Mouse (Mus musculus) hematopoietic multipotent progenitor cell, adult 10-12 weeks (in vitro differentiated cells): ENCODE results near the gene Maml1. TPM values are rescaled to one million over a fixed set of nuclear protein-coding genes. Genes with fewer than 3 reads are reported as not detected.

Experiments
- polyA plus RNA-seq: library from polyadenylated mRNA; stranded (reverse); fragments of >175 nt; gene quantifications from 2 replicates; pipeline ENCODE4 v1.2.3, GENCODE M21; 2012; ENCODE audit warnings: low replicate concordance

The Maml1 gene
- 24.7 and 30.0 TPM in 2 replicates for polyA plus RNA-seq

DNA sequence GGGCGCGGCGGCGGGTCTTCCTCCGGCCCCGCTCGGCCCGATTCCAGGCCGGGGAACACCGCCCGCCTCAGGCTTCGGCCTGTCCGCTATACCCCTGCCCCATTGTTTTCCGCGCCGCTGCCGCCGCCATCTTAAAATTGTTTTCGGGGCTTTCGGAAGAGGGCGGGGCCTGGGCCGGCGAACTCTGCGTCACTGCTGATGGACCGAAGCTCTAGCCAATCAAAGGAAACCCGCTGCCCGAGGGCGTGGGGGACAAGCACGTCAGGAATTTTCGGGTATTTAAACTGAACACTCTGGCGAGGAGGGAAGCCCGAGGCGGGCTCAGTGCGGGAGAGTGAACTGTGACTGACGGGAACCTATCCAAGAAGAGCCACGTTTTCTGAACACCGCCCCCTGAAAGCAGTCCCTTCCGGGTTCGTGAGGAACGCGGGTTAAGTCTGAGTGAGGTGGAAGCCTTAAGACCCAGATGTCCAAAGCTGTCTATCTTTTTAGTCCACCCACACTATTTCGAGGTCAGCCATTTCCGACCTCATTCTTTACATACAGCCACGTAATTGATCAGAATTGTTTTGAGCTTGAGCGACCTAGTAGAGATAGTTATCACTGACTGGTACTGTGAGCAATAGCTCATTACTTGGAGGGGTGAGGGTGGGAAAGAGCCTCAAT, at the start of gene Maml1:
Gene Maml1, minus strand, starts transcription at position 122 of the 666 bp plus-strand sequence.

DNA sequence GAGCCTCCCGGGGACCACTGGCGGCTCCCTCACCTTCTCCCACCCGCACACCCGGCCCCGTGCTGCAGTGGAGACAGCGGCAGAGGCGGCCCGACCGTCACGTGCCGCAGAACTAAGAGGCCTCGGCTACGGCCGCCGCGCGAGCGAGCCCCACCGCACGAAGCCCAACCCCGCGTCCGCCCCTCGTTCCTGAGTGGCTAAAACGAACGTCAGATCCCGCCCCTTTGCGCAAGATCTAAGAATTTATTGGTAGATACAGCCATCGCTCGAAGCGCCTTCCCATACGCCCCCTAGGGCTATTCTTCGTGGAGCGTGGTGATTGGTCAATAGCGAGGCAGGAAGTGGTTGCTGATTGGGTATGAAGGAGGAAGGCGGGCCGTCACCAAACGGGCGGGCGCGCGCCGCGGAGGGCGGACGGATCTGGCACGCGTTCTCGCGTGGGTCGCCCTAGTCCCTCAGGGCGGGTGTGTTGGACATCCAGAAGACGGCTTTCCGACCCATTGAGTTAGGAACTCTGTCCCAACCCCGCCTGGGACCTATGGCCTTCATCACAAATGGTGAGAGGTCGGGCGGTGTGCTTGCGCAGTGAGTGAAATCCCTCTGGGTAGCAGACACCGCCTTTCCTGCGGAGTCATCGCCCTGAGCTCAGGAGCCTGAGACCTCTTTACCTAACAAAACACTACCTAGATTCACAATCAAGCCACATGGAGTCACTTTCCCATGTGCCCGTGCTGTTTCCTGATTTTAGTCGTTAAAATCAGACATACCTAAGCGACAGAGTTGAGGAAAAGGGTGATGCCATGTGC, 33.6 kb upstream of the Maml1 start, which contains the start of gene Canx:
Gene Canx, minus strand, starts transcription at position 178 of the 806 bp plus-strand sequence.

DNA sequence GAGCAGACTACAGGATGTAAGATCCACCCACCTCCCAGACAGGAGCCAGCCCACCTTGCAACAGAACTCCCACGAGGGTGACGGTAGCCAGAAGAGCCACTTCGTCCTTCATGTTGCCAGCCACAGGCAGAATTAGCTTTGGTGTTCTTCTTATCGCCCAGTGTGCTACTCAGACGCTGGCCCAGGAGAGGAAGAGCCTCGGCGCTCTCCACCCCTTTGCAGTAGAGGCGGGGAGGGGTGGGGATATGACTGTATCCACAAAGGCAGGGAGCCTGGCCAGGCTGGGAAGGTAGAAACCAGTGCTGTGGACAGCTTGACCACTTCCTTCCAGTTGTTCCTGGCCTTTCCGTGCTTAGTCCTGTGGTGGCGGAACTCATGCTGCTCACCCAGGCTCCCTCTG, 53.8 kb downstream of the Maml1 start, which contains the start of gene Ltc4s:
Gene Ltc4s, minus strand, starts transcription at position 293 of the 400 bp plus-strand sequence.

DNA sequence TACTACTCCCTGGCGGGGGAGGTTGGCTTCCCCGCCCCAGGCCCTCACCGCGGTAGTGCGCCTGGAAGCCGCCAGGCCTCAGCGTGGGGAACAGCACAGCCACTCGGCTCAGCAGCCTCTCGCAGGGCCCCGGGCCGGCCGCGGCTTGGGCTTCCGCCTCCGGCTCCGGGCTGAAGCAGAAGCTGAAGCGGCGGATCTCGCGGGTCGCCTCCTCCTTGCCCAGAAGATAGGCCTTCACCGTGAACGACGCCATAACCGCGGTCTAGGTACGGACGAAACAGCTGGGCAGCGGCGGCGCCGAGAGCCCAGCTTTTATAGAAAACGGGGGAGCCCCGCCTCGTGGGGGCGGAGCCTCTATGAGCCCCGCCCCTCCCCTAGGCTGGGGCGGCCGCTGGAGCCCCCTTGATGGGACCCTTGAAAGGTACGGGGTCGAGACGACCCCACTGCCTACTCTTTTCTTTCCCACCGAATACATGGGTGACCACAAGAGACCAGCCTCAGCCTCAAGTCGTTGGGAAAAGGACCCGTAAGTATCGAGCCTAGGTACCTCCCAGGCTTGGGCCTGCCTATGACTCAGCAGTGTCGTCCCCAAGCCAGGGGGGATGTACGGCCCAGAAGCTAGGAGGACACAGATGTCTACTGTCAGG, 81.5 kb downstream of the Maml1 start, which contains the start of the genes Sqstm1 and Mgat4b:
Gene Sqstm1, minus strand, starts transcription at position 323 of the 647 bp plus-strand sequence.
Gene Mgat4b, plus strand, starts transcription at position 386 of the 647 bp plus-strand sequence.

Other genes starting within 250 kb of the Maml1 start
- 44.4 and 74.4 TPM in 2 replicates for gene Tbc1d9b, start 160.9 kb downstream of the Maml1 start, polyA plus RNA-seq
- 1.4 and 4.4 TPM in 2 replicates for gene Mrnip, start 117.9 kb downstream of the Maml1 start, polyA plus RNA-seq
- 157 and 255 TPM in 2 replicates for gene Sqstm1, start 81.5 kb downstream of the Maml1 start, polyA plus RNA-seq
- gene Mgat4b, start 81.4 kb downstream of the Maml1 start, polyA plus RNA-seq: 42.8 and 75.2 TPM in 2 replicates
- 1.3 and 4.6 TPM in 2 replicates for gene Ltc4s, start 53.7 kb downstream of the Maml1 start, polyA plus RNA-seq
- gene Canx, start 33.4 kb upstream of the Maml1 start, polyA plus RNA-seq: 12.9 and 68.4 TPM in 2 replicates
- gene Cby3, start 62.2 kb upstream of the Maml1 start, polyA plus RNA-seq: not detected in 2 replicates
- 214 and 234 TPM in 2 replicates for gene Hnrnph1, start 84.7 kb upstream of the Maml1 start, polyA plus RNA-seq
- gene Rufy1, start 138.8 kb upstream of the Maml1 start, polyA plus RNA-seq: 14.8 and 20.6 TPM in 2 replicates